Mouse (Mus musculus) monocyte, adult 5-6 weeks (primary cell): ENCODE results near the gene Uqcc2. TPM values are rescaled to one million over a fixed set of nuclear protein-coding genes. Genes with fewer than 3 reads are reported as not detected.
A peak's percentile ranks its signal among the peaks of the same experiment; 100 is the strongest.

Experiments used
- ATAC-seq: fragments of 153-309, 156-312 bp; replicated peaks from 2 replicates; pipeline ENCODE4 v1.8.0; 2017; ENCODE audit warnings: mild to moderate bottlenecking; ENCODE audit not compliant: low TSS enrichment, insufficient number of reproducible peaks, severe bottlenecking, poor library complexity, low FRiP score
- total RNA-seq: library from RNA; stranded (forward); fragments of 200-1000, 200-491, 200-594 nt; gene quantifications from 3 replicates; pipeline ENCODE4 v1.2.3, GENCODE M21; 2017

The Uqcc2 gene
- total RNA-seq, 1 experiment from 2014 or later, result 105 TPM

DNA sequence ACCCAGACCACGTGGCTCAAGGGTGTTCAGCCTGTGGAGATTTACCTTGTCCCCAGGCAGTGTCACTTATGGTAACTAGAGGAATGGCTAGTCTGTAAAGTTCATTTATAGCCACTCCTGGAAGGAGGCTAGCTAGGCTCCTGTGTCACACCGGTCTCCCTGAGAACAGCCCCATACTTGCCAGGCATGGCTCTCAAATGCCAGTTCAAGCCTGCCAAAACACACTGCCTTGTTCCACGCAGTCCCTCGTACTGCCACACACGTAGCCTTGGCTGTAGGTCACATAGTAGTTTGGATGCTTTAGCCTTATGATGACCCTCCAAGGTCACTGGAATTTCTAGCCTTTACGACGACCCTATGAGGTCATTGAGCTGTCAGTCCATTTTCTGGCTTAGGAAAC is 25.5 kb upstream of the Uqcc2 start:
- ATAC-seq, result no peak

DNA sequence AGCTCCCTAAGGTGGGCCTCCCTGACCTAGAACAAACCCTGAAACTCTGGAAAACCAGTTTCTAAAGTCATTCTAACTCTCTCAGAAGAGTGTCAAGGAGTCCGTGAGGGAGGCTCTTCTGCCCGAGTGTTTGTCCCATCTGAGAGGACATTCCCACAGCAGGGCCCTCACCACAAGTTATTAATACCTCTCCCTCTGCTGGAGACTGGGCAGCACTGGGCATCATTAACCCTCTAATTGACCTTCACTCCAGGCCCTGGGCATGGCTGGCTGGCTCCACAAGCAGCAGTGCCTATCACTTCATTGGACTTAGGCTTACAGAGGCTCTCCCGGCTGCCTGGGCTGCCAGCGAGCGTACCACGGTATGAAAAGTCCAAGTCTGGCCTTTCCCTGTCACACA is 24.7 kb upstream of the Uqcc2 start:
- ATAC-seq, result no peak

DNA sequence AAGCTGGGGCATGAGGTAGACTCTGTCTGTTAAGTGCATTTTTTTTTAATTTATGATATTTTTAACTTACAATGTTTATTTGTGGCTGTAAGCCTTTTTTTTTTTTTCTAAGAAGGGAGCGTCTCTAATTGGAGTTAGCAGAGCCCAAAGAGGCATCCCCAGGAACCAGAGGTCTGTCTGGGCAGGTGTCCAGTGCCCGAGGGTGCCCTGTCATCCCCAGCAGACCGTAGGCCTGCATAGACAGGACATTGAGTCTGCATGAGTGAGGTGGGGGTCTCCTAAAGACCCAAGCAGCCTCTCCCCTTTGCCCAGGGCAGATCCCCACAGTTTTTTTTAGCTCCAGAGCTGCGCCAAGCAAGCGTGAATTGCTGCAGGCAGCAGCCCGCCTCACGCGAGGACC is 22.0 kb upstream of the Uqcc2 start:
- no peak for ATAC-seq

DNA sequence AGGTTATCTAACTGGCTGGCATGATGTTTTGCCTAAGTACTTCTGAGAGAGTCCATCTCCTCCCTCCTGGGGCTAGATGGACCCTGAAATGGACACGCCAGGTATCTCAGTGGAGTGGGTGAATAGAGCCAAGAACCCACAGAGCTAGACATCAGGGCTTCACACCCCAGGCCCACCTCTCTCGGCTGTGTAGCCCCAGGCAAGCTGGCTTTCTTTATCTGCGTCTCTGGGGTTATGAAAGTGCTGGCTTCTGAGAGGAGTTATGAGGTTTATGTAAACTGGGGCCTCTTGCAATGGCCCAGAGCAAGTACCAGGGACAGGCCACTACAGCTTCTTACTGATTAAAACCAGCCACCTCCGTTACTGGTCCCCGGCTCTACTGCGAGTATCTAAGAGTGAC is 21.2 kb upstream of the Uqcc2 start:
- no peak for ATAC-seq

DNA sequence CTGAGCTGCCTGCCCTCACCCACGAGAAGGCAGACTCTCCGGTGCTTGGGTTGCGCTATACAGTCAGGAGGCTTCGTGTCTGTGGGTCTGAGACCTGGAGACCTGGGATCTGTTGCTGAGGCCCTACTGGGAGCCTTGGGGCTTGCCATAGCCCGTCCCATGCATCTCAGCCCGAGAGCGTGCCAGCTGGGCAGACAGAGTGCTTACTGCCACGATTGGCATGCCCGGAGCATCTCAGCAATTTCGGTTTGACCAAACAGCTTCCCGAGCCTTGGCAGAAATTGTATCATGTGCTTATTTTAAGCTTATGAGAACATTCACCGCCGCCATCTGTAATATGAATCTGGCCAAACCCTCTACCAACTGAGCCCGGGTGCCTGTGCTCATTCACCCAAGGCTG is 20.5 kb upstream of the Uqcc2 start:
- ATAC-seq, result no peak

DNA sequence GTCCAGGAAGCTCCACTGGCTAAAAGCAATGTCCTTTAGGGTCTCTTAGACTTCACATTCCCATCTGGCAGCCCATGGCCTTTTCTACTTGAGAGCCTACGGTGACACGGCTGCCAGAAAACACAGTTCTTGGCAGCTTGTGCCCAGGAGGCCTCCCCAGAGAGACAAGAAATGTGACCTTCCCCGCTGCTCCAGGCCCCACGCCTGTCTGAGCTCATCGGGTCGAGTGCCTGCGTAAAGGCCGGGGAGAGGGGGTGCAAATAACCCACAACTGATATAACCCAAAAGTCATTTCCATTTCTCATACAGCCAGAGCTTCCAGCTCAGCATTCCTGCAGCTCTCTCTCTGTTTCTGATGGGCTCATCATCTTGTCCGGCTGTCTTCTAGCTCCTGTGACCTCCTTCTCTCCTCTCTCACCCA is 20.1 kb upstream of the Uqcc2 start:
- ATAC-seq, result no peak

DNA sequence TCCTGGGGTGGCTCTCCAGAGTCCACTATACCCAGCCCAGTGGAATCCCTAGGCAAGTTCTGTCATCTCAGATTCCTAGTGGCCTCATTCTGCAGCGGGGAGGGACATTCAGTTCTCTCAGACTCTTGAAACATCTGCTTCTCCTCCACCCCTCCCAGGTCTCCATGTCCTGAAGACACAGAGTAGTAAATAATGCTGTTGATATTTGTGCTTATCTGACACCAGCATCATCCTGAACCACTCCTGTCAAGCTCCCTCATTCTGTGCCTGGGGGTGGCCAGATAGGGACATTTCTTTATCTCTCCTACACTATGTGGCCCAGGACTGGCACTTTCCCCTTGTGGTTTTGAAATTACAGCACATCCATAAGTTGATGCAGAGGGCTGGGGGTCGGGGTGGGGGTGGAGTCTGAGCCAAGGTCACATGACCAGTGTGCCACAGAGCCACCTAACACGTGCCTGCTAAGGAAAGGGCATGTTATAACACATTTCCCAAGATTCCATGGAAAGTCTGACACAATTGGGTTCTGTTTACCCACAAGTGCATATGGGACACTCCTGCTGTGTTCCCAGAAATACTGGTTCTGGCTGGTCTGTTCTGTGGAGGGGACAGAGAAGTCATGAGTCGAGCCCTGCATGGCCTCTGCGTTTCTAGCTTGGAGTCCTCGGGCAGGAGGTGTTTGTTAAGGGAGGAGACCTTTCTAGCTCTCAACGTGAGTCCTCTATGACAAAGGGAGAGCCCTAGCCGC is 19.4 kb upstream of the Uqcc2 start:
- no peak for ATAC-seq

DNA sequence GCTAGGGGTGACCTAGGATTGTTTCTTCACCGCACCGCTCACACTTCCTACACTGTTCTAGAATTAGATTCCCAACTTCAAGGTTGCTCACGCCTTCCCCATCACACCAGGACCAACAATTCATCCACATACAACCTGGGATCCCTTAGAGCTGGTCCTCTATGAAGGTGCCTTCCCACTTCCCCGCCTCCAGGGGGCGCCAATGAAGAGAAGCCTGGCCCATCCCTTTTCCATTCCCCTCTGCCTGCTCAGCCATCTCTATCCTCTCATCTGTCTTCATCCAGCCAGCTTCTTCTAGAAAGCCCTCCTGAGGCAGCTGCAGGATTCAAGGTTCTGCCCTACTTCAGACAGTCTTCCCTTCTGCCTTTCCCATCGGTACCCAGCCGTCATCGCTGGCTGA is 17.7 kb upstream of the Uqcc2 start:
- peak; percentile 79 for ATAC-seq

DNA sequence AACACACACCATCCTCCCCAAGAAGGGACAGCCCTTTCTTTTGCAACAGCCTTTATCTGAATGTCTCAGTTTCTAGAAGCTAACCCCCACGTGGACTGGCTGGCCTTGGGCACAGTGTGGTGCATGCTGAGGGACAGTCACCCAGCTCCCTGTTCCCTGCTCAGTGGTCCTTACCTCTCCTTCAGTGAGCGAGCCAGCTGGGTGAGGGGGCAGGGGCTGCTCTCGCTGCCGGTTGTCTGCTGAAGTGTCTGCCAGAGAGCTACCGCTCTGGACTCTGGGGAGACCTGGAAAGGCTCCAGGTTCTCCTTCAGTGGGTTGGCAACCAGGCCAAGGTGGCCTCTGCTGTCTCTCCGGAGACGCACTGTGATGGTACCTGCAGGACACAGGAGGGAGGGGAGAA is 17.2 kb upstream of the Uqcc2 start:
- 0 out of 2 replicates have a peak, but pooled peaks have one; percentile 15 for ATAC-seq

DNA sequence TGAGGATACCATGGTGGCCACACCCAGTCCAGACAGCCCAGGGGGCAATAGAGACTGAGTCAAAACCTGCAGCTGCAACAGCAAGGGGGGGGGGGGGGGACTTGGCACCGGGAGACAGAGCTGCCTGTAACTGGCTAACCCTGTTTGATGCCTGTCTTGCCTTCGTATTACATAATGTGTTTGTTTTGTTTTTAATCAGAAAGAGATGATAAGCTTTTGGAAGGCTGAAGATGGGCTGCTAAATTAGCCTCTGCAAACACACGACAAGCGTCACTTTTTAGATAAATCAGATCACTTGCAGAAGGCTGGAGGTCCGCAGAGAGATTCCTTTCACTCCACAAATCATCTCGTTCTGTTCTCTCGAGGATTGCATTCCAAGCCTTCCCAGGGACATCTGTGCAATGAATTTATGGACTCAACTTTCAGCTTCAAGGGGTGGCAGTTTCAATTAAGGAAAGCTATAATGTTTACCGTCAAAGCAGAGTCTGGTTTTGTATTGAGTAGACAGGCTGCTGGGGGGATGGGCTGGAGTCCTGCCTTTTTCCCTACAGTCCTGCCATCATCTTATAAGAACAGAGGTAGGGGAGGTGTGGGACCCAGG is 12.7 kb upstream of the Uqcc2 start:
- ATAC-seq, result no peak

DNA sequence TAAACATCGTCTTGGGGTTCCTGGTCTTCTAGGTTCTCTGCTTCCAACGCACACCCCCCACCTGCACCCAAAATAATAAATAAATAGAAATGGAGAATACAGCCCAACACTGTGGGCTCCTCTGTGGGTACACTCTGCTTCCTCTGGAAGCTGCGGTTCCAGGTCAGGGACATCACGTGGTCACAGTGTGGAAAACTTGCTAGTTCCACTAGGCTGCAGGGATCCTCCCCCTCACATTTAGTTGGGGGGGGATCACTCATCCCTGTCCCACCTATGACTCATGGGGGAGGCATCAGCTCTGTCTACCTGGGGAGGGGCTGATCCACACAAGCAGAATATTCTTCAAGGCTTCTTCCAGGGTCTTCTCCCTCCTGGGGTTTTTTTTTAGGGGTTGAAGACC is 10.4 kb upstream of the Uqcc2 start:
- ATAC-seq, result no peak

DNA sequence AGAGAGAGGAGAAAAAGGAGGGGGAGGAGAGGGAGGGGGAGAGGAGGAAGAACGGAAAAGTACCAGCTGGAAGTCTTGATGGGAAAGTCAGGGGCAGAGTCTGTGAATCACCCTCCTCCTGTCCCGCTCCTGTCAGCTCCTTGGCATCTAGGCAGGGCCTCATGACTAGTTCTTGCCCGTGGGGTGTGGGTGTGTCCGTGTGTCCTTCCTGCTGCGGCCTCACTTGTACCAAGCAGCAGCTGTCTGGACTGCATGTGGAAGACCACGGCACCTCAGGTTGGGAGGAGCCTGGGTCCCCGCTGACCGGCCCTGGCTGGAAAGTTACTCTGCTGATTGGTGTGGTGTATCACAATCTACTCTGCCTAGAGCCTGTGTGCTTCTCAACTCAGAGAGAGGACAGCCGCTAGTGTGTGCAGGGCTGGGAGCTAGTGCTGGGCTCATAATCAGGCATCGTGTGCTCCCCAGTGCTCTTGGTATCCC is 8.3 kb upstream of the Uqcc2 start:
- no peak for ATAC-seq

DNA sequence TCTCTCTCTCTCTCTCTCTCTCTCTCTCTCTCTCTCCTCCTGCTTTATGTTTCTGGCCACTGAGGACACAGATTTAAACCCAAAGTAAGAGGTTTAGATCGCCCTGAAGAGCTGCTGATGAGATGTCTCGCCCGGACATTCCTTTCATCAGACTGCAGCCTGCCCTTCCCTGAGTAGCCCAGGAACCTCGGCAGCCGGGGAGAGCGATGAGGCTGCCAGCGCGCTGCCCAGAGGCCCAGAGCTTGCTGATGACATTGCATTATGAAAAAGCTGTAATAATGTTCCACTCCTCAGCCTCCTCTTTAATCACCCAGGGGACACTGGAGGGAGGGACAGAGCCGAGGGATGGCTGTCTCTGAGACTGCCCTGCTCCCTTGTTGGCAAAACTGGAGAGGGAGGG is 6.5 kb upstream of the Uqcc2 start:
- no peak for ATAC-seq

DNA sequence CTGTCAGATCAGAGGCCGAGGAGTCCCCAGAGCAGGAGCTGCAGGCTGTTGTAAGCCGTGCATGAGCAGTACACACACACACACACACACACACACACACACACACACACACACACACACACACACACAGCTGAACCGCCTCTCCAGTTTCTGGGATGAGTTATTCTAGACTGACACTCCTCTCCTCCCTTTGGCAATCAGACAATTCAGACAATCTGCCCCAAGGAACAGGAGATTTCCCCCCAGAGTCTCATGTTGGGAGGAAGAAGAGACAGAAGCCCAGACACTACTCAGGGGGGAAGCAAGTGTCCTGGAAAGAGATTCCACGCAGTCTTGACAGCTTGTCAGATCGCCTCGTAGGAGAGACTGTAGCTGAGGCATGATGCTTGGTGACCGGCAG is 5.6 kb upstream of the Uqcc2 start:
- ATAC-seq, result no peak

DNA sequence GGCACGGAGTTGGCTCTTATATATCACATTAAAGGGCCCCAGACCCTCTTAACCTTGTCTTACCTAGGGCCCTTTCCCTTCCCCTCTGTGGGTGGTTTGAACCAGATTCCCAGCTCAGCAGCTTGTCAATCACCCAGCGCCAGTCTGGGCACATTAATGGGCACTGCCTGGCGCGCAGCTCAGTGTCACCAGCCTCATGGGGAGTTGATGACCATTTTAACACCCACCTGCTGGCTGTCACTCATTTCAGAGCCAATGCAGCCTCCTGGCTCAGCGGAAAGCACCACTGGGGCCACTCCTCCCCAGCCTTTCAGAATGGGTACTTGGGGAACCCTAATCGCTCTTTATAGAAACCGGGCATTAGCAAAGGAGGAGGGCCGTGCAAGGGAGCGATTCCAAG is 4.7 kb upstream of the Uqcc2 start:
- no peak for ATAC-seq

DNA sequence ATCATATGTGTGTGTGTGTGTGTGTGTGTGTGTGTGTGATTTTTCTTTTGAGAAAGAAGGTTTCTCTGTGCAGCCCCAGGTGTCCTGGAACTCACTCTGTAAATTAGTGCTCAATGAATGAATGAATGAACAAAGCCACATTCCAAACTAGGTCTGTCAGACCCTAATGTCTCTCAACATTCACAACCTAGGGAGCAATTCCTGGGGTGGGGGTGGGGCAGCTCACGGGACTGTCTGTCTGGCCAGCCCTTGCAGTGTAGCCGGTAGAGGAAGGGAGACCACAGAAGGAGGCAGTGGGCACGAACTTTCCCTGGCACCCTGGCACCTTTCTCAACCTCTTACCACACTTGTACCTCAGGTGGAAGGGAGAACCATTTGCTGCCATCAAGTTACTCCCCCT is 999 bp upstream of the Uqcc2 start:
- ATAC-seq, result no peak

DNA sequence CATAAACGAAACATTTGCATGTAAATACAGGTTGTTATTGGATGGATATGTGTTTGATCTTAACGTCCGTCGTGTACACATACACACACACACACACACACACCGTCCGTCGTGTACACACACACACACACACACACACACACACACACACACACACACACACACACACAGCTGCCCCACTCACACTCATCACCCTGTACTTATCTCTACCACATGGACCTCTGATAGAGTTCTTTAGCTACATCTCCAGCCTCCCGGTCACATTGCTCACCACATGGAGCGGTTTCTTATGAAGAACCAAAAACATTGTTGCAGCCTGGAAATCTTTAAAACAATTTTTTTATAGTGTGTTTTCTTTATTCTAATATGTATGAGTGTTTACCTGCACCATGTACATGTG is 471 bp upstream of the Uqcc2 start:
- ATAC-seq, result no peak

DNA sequence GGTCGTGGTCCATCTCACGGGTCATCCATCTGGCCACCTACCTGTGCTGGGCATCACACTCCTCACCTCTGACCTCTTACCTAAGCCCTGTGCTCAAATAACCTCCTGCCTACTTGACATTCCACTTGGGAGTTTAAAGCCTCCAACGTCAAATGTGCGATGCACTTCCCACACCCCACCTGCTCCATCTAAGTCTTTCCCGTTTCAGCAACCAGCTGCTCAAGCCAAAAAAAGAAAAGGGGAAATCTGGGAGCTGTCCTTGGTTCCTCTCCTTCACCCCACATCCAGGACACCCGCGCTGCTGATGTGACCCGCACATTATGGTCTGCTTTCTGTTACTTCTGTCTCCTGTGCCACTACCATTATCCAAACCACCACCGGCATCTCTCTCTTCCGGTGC is 1.5 kb downstream of the Uqcc2 start:
- no peak for ATAC-seq

DNA sequence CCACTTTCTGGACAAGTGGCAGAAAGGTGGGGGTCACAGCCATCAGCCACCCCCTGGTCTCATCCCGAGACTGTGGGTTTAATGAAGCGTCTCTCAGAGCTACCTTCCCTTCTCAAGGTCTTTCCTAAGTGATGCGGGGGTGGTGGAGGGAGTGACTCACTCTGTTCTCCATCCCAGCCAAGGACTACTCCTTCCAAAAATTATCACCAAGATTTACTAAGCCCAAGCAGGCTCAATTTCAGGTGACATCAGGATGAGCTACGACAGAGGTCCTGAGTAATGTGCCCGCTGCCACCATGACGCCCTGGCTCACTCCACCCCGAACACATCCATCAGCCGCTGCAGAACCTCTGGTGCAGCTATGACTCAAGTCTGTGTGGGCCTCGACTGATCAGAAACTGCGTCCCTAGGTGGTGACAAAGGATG is 2.5 kb downstream of the Uqcc2 start:
- ATAC-seq, result no peak

DNA sequence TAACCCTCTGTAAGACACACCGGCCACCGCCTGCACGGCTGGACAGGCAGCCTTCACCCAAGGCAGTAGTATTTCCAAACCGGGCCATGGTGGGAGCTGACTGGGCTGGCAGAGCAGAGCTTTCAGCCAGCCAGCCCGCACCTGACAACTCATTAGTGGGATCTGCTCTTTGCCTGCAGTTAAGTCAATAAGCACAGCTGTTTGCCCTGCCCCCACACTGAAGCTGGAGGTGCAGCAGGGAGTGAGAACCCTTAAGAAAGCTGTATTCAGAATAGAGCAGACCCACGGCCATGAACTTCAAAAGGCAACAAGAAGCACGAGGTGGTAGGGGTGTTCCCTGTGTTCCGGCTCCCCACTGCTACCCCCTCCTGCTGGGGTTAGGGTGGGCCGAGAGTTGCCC is 3.5 kb downstream of the Uqcc2 start:
- ATAC-seq, result no peak

DNA sequence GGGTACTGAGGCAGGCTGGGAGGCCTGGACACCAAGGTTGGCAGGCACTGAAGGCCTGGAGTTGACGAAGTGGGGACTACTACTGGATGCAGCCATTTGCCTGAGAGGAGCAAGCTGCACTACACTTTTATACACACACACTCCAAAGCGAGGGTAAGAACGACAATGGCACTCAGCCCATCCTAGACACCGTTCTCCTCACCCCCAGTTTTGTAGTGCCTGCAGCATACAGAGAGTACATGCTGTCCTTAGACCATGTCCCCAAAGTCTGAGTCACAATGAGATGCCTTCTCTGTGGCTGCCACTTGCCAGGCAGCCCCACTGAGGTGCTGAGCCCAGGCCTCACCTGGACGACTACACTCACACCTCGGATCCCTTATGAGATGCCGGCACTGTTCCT is 3.9 kb downstream of the Uqcc2 start:
- ATAC-seq, result no peak
